ENCODE assay signal across 15 mouse cellular contexts in the genomic region with DNA sequence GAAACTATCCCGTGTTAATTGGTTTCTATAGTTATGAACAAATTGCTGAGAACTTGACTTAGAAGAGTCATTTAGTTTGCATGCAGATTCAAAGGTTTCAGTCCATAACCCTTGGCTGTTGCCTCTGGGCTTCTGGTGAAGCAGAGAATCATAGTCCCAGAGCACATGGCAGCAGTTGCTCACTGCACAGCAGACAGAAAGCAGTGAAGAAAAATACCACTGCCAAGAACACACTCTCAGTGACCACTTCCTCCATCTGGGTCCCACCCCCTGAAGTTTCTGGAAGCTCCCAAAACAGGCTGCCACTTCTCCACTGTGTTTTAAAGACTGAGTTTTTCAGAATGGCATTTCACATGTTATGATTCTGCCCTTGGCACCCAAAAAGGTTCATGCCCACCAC.
"Had no signal": no experiment of that assay in that cellular context is flagged by ENCODE, and none has a peak within 500 bp of the region (broad histone marks: within the 10 kb centered on the region; RNA-seq: fewer than 3 reads in every experiment).

No protein-coding gene starts in this region.

- H3K4me2 ChIP-seq: kidney, embryonic 15.5 days; liver, embryonic 11.5 days; liver, embryonic 15.5 days; midbrain, embryonic 13.5 days; neural tube, embryonic 12.5 days; stomach, embryonic 15.5 days had no signal

- H3K4me3 ChIP-seq: kidney, embryonic 15.5 days; left cerebral cortex, adult 2 months; limb, embryonic 10.5 days; liver, embryonic 15.5 days; midbrain, embryonic 13.5 days; neural tube, embryonic 12.5 days; stomach, embryonic 15.5 days had no signal

- H3K36me3 ChIP-seq: kidney, embryonic 15.5 days; limb, embryonic 10.5 days; liver, embryonic 15.5 days; midbrain, embryonic 13.5 days; neural tube, embryonic 12.5 days; stomach, embryonic 15.5 days had no signal

- H3K9me3 ChIP-seq: kidney, embryonic 15.5 days; limb, embryonic 10.5 days; liver, embryonic 15.5 days; midbrain, embryonic 13.5 days; neural tube, embryonic 12.5 days; stomach, embryonic 15.5 days had no signal

- H3K27ac ChIP-seq: kidney, embryonic 15.5 days; left cerebral cortex, adult 2 months; limb, embryonic 10.5 days; liver, embryonic 15.5 days; macrophage; midbrain, embryonic 13.5 days; neural tube, embryonic 12.5 days; stomach, embryonic 15.5 days had no signal

- H3K4me1 ChIP-seq: midbrain, embryonic 13.5 days; neural tube, embryonic 12.5 days had no signal

- H3K27me3 ChIP-seq: kidney, embryonic 15.5 days; liver, embryonic 15.5 days; midbrain, embryonic 13.5 days; neural tube, embryonic 12.5 days; stomach, embryonic 15.5 days had no signal

- H3K9ac ChIP-seq: kidney, embryonic 15.5 days; liver, embryonic 15.5 days; midbrain, embryonic 13.5 days; neural tube, embryonic 12.5 days; stomach, embryonic 15.5 days had no signal

- ATAC-seq: lung, postnatal 0 days; midbrain, embryonic 13.5 days had no signal

- DNase-seq: kidney, adult 18-20 months; kidney, postnatal 25 days; lung, adult 2 months; retina, postnatal 1 day; thymus, postnatal 4 days had no signal
